Mouse (Mus musculus) right cerebral cortex, adult 2 months (tissue): ENCODE data around the gene Cd3e.
A peak's percentile ranks its signal among the peaks of the same experiment; 100 is the strongest.
"Not testable (repeated sequence)": the region's sequence is repeated elsewhere in the genome, so short reads cannot be mapped to it uniquely, and the experiment has no call there.

Experiments used
- DNase-seq, 2 experiments: peaks; one replicate each; pipeline ENCODE4 v3.0.0; 2021 to 2022; ENCODE audit warnings: low spot score in 2 of 2

The Cd3e gene

GRCm38 (mm10) chr9:44980242-44980641 lies 29.2 kb downstream of the Cd3e start, which contains the start of gene Cd3g:
TSS of gene Cd3g (minus strand) at chr9:44980431.
- DNase-seq: no peak

GRCm38 (mm10) chr9:44979806-44980205 lies 29.6 kb downstream of the Cd3e start:
- DNase-seq: no peak

GRCm38 (mm10) chr9:44977813-44978212 lies 31.6 kb downstream of the Cd3e start:
- no peak for DNase-seq

- DNase-seq: no peak
Measured at GRCm38 (mm10) chr9:44969450-44969849, 40.0 kb downstream of the Cd3e start.

DNA sequence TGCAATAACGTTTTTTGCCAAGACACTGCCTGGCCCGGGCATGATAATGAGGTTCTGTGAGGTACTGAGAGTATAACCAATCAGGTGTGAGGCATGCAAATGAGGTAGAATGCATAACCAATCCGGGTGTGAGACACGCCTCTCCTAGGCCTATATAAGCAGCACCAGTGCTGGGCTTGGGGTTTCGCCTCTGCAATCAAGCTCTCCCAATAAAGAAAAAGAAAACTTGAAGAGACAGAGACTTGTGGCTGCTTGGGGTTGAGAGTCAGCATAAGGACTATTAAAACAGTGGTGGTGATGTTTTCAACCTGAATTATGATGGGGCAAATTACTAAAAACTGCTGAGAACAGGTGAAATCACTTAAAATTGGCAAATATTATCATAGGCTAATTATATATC lies 41.7 kb downstream of the Cd3e start:
- not testable (repeated sequence) for DNase-seq

DNA sequence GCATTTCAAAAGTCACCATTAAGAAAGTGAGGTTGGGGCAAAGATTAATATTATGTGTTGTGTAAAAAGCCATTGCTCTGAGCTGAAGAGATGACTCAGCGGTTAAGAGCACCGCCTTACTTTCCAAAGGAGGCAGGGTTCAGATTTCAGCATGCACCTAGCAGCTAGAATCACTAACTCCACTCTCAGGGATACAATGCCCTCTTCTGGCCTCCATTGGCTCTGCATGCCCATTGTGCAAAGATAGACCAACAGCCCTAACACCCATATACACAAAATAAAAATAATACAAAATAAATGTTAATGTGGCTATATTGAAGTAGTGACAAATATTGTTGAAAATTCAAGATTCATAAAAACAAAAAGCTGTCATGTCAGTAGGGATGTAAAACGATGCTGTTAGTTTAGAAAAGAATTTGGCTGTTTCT lies 42.6 kb downstream of the Cd3e start:
- peak; percentile 61 to 65 for DNase-seq

- DNase-seq: no peak
Measured at GRCm38 (mm10) chr9:44965833-44966466, 43.5 kb downstream of the Cd3e start.

- DNase-seq: peak; percentile 100
Measured at GRCm38 (mm10) chr9:44965126-44965832, 44.1 kb downstream of the Cd3e start, which contains the start of gene Ube4a. TSS of gene Ube4a (minus strand) at chr9:44965600.

- DNase-seq: no peak
Measured at GRCm38 (mm10) chr9:44954432-44954831, 55.0 kb downstream of the Cd3e start.
